Mouse (Mus musculus) stomach, embryonic 16.5 days (tissue): ENCODE results near the gene Xab2. TPM values are rescaled to one million over a fixed set of nuclear protein-coding genes. Genes with fewer than 3 reads are reported as not detected.
A peak's percentile ranks its signal among the peaks of the same experiment; 100 is the strongest.

Experiments used
- ATAC-seq: fragments of 200-750 bp; cut with Nextera tagmentation; 2 replicates; pipeline ENCODE4 v1.8.0; 2017; ENCODE audit warnings: moderate number of reproducible peaks, moderate TSS enrichment; ENCODE audit not compliant: insufficient read depth, low FRiP score
- H3K27ac ChIP-seq: fragments of 300-500 bp; sonication (generic); 2 replicates; pipeline ENCODE4 v1.5.1; 2014; ENCODE audit warnings: low read length
- H3K27me3 ChIP-seq: fragments of 300-500 bp; sonication (generic); 2 replicates; pipeline ENCODE4 v1.6.1; 2014; ENCODE audit warnings: low read length, control low read depth, mixed read lengths; ENCODE audit not compliant: control insufficient read depth, insufficient read depth
- H3K36me3 ChIP-seq: fragments of 300-500 bp; sonication (generic); 2 replicates; pipeline ENCODE4 v1.6.1; 2014; ENCODE audit warnings: low read length; ENCODE audit not compliant: control insufficient read depth, insufficient read depth
- H3K4me1 ChIP-seq: fragments of 300-500 bp; sonication (generic); 2 replicates; pipeline ENCODE4 v1.6.1; 2014; ENCODE audit warnings: low read length, control low read depth, mixed read lengths; ENCODE audit not compliant: control insufficient read depth, insufficient read depth
- H3K4me2 ChIP-seq: fragments of 300-500 bp; sonication (generic); 2 replicates; pipeline ENCODE4 v1.6.1; 2014; ENCODE audit warnings: low read depth, low read length, mixed read lengths
- H3K4me3 ChIP-seq: fragments of 300-500 bp; sonication (generic); replicated peaks from 2 replicates; pipeline ENCODE4 v1.5.1; 2014; ENCODE audit warnings: mild to moderate bottlenecking, low read length
- H3K9ac ChIP-seq: fragments of 300-500 bp; sonication (generic); 2 replicates; pipeline ENCODE4 v1.6.1; 2014; ENCODE audit warnings: low read length
- H3K9me3 ChIP-seq: fragments of 300-500 bp; sonication (generic); replicated peaks from 2 replicates; pipeline ENCODE4 v1.6.1; 2016; ENCODE audit warnings: low read length, control low read depth; ENCODE audit not compliant: control insufficient read depth
- WGBS: fragments of 180-500 bp; shearing (Covaris S2); extraction: QIAGEN DNeasy Blood & Tissue Kit; methylation state at CpG from one replicate; pipeline ENCODE4 v1.1.7; 2014; 5-methylcytosine and 5-hydroxymethylcytosine counted together
- polyA plus RNA-seq: library from polyadenylated mRNA; unstranded; fragments of >200 nt; fragmentation: Nextera tagmentation; extraction: Ambion mirVana; gene quantifications from 2 replicates; pipeline ENCODE4 v1.2.1, GENCODE M21; 2015

The Xab2 gene
- polyA plus RNA-seq, 1 experiment from 2014 or later = 50.8 TPM

DNA sequence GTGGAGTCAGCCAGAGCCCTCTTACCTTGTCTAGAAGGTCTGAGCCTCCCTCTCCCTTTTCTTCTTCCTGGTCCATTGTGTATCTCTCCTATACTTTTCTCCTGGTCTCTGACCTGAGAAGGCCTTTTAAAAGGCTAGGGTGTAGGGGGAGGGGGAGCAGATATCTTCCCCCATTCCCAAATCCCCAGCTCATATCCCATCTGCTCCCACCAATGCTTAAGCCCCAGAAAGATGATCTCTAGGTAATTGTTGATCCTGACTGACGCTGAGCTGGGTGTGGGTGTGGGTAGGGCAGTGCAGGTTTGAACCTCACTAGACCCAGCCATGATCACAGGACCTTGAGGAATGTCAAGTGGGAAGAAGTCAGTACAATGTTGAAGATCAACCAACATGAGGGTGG, 4.3 kb upstream of the Xab2 start, which contains the start of gene Pcp2:
Gene Pcp2 (minus strand): TSS at position 101 of the 400 bp plus-strand sequence.
- WGBS = 45% methylated on average over 1 of the region's 1 CpGs
- H3K4me3 ChIP-seq = no peak within 1 kb of the TSS
- H3K36me3 ChIP-seq = no peaks in the 10 kb centered on the region
- H3K27me3 ChIP-seq = no peaks in the 10 kb centered on the region
- no peaks in the 10 kb centered on the region for H3K9me3 ChIP-seq
- no peak for ATAC-seq
- no peak within 1 kb of the TSS for H3K4me2 ChIP-seq
- H3K9ac ChIP-seq = no peak within 1 kb of the TSS
- peaks cover 6% of the 10 kb centered on the region for H3K4me1 ChIP-seq
- H3K27ac ChIP-seq = no peak within 1 kb of the TSS

GRCm38 (mm10) chr8:3622119-3622518, 1.0 kb upstream of the Xab2 start:
- peak overlapping the region; percentile 81; the same call in 1 of the 2 replicates for H3K9ac ChIP-seq
- no peaks in the 10 kb centered on the region for H3K9me3 ChIP-seq
- H3K4me2 ChIP-seq = peak overlapping the region; percentile 88
- H3K4me1 ChIP-seq = peaks cover 12% of the 10 kb centered on the region
- no peak overlapping the region for H3K27ac ChIP-seq
- ATAC-seq = no peak
- peak overlapping the region; percentile 95 for H3K4me3 ChIP-seq
- H3K27me3 ChIP-seq = no peaks in the 10 kb centered on the region
- peaks cover 11% of the 10 kb centered on the region; the same call in 1 of the 2 replicates for H3K36me3 ChIP-seq
- WGBS = 65% methylated on average over 8 of the region's 8 CpGs

GRCm38 (mm10) chr8:3609816-3610150, 11.3 kb downstream of the Xab2 start:
- H3K4me1 ChIP-seq = no peaks in the 10 kb centered on the region
- no peak overlapping the region for H3K4me3 ChIP-seq
- H3K36me3 ChIP-seq = peaks cover 17% of the 10 kb centered on the region
- H3K4me2 ChIP-seq = no peak overlapping the region
- no peaks in the 10 kb centered on the region for H3K9me3 ChIP-seq
- 63% methylated on average over 6 of the region's 6 CpGs for WGBS
- H3K9ac ChIP-seq = no peak overlapping the region
- no peaks in the 10 kb centered on the region for H3K27me3 ChIP-seq
- H3K27ac ChIP-seq = peak overlapping the region; percentile 56; the same call in 1 of the 2 replicates
- ATAC-seq = peak; percentile 31; the same call in 1 of the 2 replicates

DNA sequence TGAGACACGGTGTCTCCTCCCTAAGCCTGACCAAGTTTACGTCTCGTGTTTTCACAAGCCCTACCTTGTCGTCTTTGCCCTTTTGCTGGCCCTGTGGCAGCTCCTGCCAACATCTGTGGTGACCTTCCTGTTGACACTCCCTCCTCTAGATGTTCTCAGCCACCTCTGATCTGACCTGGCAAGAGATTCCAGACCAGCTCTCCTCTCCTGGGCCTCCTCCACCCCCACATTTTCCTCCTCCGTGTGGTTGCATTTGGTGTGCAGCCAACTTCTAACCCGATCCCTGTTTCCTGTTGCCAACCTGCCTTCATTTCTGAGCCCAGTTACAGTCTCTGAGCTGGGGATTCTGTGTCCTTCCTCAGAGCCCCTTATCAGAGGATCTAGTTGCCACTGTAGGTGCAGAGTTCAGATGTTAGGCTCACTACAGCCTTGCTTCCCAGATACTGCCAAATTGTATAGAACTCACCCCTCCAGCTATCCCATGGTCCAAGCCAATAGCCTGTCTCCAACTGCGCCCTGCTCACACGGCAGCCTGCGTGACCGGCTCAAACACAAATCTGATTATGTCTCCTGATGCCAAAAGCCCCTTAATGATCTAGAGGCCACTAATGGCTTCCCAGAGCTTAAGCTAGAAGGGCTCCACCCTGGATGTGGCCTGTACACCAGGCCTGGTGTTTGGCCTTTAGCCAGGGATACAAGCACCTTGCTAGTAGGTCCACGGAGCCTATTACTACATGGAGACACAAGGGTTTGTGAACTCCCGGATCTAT, 11.9 kb downstream of the Xab2 start:
- Histone ChIP-seq H3K4me3 (no peak overlapping the region), H3K9me3 (no peaks in the 10 kb centered on the region), H3K9ac (peak overlapping the region; percentile 27; the same call in 1 of the 2 replicates), H3K36me3 (peaks cover 12% of the 10 kb centered on the region), H3K4me2 (no peak overlapping the region), H3K27me3 (no peaks in the 10 kb centered on the region), H3K4me1 (no peaks in the 10 kb centered on the region), H3K27ac (peak overlapping the region; percentile 56)
- peak; percentile 6; the same call in 1 of the 2 replicates for ATAC-seq
- WGBS = 71% methylated on average over 12 of the region's 12 CpGs

- Histone ChIP-seq H3K9ac (no peak overlapping the region), H3K27me3 (no peaks in the 10 kb centered on the region), H3K27ac (no peak overlapping the region), H3K4me1 (no peaks in the 10 kb centered on the region), H3K4me3 (no peak overlapping the region), H3K9me3 (no peaks in the 10 kb centered on the region), H3K36me3 (peaks cover 11% of the 10 kb centered on the region), H3K4me2 (no peak overlapping the region)
- WGBS = 83% methylated on average over 6 of the region's 7 CpGs
- no peak for ATAC-seq
Measured at GRCm38 (mm10) chr8:3607822-3608221, 13.3 kb downstream of the Xab2 start.

DNA sequence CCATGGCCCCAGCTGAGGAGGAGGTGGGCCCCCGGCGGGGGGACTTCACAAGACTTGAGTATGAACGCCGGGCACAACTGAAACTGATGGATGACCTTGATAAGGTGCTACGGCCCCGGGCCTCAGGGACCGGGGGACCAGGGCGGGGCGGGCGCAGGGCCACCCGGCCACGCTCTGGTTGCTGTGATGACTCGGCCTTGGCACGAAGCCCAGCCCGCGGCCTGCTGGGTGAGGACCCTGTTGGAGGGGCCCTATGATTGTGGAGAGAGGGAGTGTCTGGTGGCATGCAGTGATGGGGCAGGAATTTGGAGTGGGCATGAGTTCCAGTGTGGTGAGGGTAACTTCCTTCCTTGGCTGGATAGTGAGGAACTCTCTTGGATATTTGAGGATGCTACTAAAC, 14.5 kb downstream of the Xab2 start:
- Histone ChIP-seq H3K27me3 (no peaks in the 10 kb centered on the region), H3K27ac (no peak overlapping the region), H3K9me3 (no peaks in the 10 kb centered on the region), H3K4me1 (no peaks in the 10 kb centered on the region), H3K36me3 (peaks cover 11% of the 10 kb centered on the region), H3K9ac (no peak overlapping the region), H3K4me2 (no peak overlapping the region), H3K4me3 (no peak overlapping the region)
- peak; percentile 38; the same call in 1 of the 2 replicates for ATAC-seq
- WGBS = 66% methylated on average over 16 of the region's 16 CpGs

GRCm38 (mm10) chr8:3603439-3603838, 17.7 kb downstream of the Xab2 start:
- no peak overlapping the region for H3K27ac ChIP-seq
- H3K36me3 ChIP-seq = peaks cover 1% of the 10 kb centered on the region; the same call in 1 of the 2 replicates
- H3K27me3 ChIP-seq = no peaks in the 10 kb centered on the region
- H3K9me3 ChIP-seq = no peaks in the 10 kb centered on the region
- H3K4me2 ChIP-seq = no peak overlapping the region
- 67% methylated on average over 13 of the region's 13 CpGs for WGBS
- no peaks in the 10 kb centered on the region for H3K4me1 ChIP-seq
- no peak for ATAC-seq
- H3K4me3 ChIP-seq = no peak overlapping the region
- no peak overlapping the region for H3K9ac ChIP-seq

DNA sequence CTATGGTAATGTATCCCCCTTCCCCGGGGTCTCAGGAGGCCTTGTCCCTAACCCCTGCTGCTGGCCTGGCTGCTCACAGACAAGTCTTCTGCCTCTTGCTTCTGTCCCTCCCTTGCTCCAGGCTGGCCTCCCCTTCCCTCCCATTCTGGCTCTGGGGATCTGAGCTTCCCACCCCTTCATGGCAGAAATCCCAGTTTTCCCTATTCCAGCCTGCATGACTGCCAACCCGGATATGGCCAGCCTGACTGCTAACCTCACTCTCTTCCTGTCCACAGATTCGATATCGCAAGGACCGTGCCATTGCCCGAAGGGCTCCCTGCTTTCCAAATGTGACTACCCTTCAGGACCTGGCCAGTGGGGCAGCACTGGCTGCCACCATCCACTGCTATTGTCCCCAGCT, 20.7 kb downstream of the Xab2 start:
- H3K9ac ChIP-seq = no peak overlapping the region
- H3K27me3 ChIP-seq = no peaks in the 10 kb centered on the region
- ATAC-seq = no peak
- H3K27ac ChIP-seq = no peak overlapping the region
- no peak overlapping the region for H3K4me3 ChIP-seq
- H3K36me3 ChIP-seq = no peaks in the 10 kb centered on the region
- no peak overlapping the region for H3K4me2 ChIP-seq
- no peaks in the 10 kb centered on the region for H3K9me3 ChIP-seq
- no peaks in the 10 kb centered on the region for H3K4me1 ChIP-seq
- WGBS = 84% methylated on average over 6 of the region's 6 CpGs

GRCm38 (mm10) chr8:3599219-3599618, 21.9 kb downstream of the Xab2 start:
- no peak overlapping the region for H3K4me2 ChIP-seq
- no peak overlapping the region for H3K27ac ChIP-seq
- H3K4me3 ChIP-seq = no peak overlapping the region
- no peak for ATAC-seq
- H3K9me3 ChIP-seq = no peaks in the 10 kb centered on the region
- no peaks in the 10 kb centered on the region for H3K27me3 ChIP-seq
- no peak overlapping the region for H3K9ac ChIP-seq
- no peaks in the 10 kb centered on the region for H3K36me3 ChIP-seq
- no peaks in the 10 kb centered on the region for H3K4me1 ChIP-seq
- WGBS = 79% methylated on average over 1 of the region's 1 CpGs
